Mouse (Mus musculus) right cerebral cortex, postnatal 25 days (tissue): ENCODE data around the gene Tmem165.

Experiments used
- DNase-seq: peaks from one replicate; pipeline ENCODE4 v3.0.0; 2022

The Tmem165 gene

DNA sequence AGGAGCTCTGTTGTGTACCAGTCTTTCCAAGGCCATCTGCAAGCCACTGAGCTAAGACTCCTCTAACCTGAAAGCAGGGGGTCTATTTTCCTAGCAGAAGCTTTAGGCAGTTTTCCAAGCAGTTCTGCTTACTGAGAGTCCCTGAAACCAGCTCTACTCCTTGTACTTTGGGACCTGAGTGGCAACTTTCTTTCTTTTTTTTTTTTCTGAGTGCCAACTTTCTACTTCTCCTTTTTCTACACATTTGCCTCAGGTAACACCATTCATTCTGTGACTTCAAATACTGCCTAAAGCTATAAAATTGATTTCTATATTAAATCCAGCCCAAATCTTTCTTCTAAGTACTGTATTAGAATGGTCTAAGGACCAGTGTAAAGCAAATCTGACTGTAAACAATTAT, 62.9 kb downstream of the Tmem165 start:
- DNase-seq: no peak

DNA sequence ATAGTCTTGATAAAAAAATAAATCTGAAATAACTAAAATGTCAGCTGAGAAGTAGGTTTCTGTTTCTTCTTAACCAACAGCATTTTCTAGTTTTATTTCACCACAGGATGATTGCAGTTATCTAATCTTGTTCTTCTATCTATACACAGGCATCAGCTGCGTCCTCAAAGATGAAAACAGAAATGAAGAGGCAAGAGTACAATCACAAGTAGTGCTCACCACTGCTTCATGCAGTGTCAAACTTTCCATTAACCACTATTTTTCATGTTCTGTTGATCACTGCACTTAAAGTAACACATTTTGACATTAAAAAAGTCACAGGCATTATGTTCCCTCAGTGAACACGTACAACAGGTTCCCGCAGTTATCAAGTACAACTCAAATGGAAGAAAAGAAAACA, 67.3 kb downstream of the Tmem165 start:
- no peak for DNase-seq
